Mouse (Mus musculus): ENCODE measurements around the gene Gpsm3.

DNA sequence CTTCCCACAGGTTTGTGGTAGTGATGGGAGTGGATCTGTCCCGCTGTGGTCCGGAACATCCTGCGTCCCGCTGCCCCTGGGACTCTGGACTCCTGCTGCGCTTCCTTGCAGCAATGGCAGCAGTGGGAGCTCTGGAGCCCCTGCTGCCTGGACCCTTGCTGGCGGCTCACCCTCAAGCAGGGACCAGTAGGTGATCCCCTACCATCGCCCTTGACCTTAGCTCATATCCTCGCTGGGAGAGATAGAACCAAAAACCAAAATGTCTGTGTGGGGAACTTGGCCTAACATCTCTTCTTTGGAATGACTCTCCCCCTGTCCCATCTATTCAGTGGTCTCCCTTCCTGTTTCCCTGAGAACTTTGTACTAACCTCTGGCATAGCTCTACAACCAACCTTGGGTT lies 5.8 kb upstream of the Gpsm3 start:
- TF ChIP-seq GATA1 (IDR thresholded peaks at IDR 0.05; ENCODE audit: borderline replicate concordance, low read length) (no peak), FLI1 (IDR thresholded peaks at IDR 0.05; ENCODE audit: low read length) (no peak)

All from megakaryocyte, embryonic 14.5 days (primary cell).